Mouse (Mus musculus) spleen, adult 2 months (tissue): Measurements from ENCODE around the gene Scnn1a.

ENCODE experiments used
- CTCF ChIP-seq: fragments of 200-500 bp; IDR thresholded peaks from 2 replicates; pipeline ENCODE4 v1.5.1; 2011; ENCODE audit warnings: mild to moderate bottlenecking, inconsistent platforms; ENCODE audit not compliant: insufficient read depth, insufficient read length, insufficient replicate concordance; ENCODE audit errors: extremely low read depth
- POLR2A ChIP-seq: fragments of 200-500 bp; IDR thresholded peaks from 2 replicates; pipeline ENCODE4 v1.6.1; 2011; ENCODE audit warnings: low read depth, low read length, inconsistent platforms

DNA sequence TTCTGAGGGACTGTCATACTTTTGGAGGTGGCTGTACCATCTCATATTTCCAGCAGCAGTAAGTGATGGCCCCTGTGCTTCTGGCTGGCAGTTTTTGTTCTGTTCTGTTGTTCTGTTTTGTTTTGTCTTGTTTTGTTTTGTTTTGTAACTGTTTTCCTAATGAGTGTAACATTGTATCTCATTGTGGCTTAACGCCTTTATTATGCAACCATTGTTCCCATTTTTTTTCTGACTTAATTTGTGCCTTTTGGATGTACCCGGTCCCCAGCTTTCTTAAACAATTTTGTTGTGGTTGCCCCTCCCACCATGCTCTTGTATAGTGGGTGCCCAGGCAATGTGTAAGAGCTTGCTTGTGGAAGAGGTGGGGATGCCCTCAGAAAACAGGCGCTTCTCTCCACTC, 21.7 kb downstream of the Scnn1a start:
- TF ChIP-seq POLR2A (no peak), CTCF (no peak)
